Mouse (Mus musculus) liver, embryonic 11.5 days (tissue): ENCODE results near the gene Angptl4. TPM values are rescaled to one million over a fixed set of nuclear protein-coding genes. Genes with fewer than 3 reads are reported as not detected.
"Not testable (repeated sequence)": the region's sequence is repeated elsewhere in the genome, so short reads cannot be mapped to it uniquely, and the experiment has no call there.

Experiments
- ATAC-seq: fragments of 200-750 bp; cut with Nextera tagmentation; replicated peaks from 2 replicates; pipeline ENCODE4 v1.8.0; 2017; ENCODE audit warnings: moderate number of reproducible peaks, mild to moderate bottlenecking, moderate TSS enrichment, moderate library complexity; ENCODE audit not compliant: low FRiP score
- DNase-seq: peaks from one replicate; pipeline ENCODE4 v3.0.0-alpha.2; 2017; ENCODE audit warnings: low spot score
- H3K27ac ChIP-seq: fragments of 300-500 bp; sonication (generic); 2 replicates; pipeline ENCODE4 v1.5.1; 2014; ENCODE audit warnings: mild to moderate bottlenecking, low read depth, low read length, control low read depth
- H3K27me3 ChIP-seq: fragments of 300-500 bp; sonication (generic); replicated peaks from 2 replicates; pipeline ENCODE4 v1.6.1; 2014; ENCODE audit warnings: low read length, mixed read lengths; ENCODE audit not compliant: control insufficient read depth, insufficient read depth
- H3K36me3 ChIP-seq: fragments of 300-500 bp; sonication (generic); 2 replicates; pipeline ENCODE4 v1.6.1; 2014; ENCODE audit warnings: mild to moderate bottlenecking, low read length, moderate library complexity, mixed read lengths; ENCODE audit not compliant: control insufficient read depth, insufficient read depth
- H3K4me1 ChIP-seq: fragments of 300-500 bp; sonication (generic); replicated peaks from 2 replicates; pipeline ENCODE4 v1.6.1; 2014; ENCODE audit warnings: low read length, mixed read lengths; ENCODE audit not compliant: control insufficient read depth, insufficient read depth
- H3K4me2 ChIP-seq: fragments of 300-500 bp; sonication (generic); 2 replicates; pipeline ENCODE4 v1.6.1; 2014; ENCODE audit warnings: mild to moderate bottlenecking, control low read depth, moderate library complexity
- H3K4me3 ChIP-seq: fragments of 300-500 bp; sonication (generic); 2 replicates; pipeline ENCODE4 v1.5.1; 2014; ENCODE audit warnings: low read depth, low read length, control low read depth
- H3K9ac ChIP-seq: fragments of 300-500 bp; sonication (generic); 2 replicates; pipeline ENCODE4 v1.6.1; 2014; ENCODE audit warnings: low read depth, low read length, control low read depth
- H3K9me3 ChIP-seq: fragments of 300-500 bp; sonication (generic); 2 replicates; pipeline ENCODE4 v1.6.1; 2016; ENCODE audit warnings: low read length, inconsistent platforms, mixed read lengths; ENCODE audit not compliant: control insufficient read depth
- WGBS: fragments of 180-500 bp; shearing (Covaris S2); extraction: QIAGEN DNeasy Blood & Tissue Kit; methylation state at CpG from one replicate; pipeline ENCODE4 v1.1.7; 2014; 5-methylcytosine and 5-hydroxymethylcytosine counted together
- polyA plus RNA-seq: library from polyadenylated mRNA; unstranded; fragments of >200 nt; fragmentation: Nextera tagmentation; extraction: Ambion mirVana; gene quantifications from 2 replicates; pipeline ENCODE4 v1.2.1, GENCODE M21; 2014

The Angptl4 gene
- 28.1 and 31.9 TPM in 2 replicates for polyA plus RNA-seq

DNA sequence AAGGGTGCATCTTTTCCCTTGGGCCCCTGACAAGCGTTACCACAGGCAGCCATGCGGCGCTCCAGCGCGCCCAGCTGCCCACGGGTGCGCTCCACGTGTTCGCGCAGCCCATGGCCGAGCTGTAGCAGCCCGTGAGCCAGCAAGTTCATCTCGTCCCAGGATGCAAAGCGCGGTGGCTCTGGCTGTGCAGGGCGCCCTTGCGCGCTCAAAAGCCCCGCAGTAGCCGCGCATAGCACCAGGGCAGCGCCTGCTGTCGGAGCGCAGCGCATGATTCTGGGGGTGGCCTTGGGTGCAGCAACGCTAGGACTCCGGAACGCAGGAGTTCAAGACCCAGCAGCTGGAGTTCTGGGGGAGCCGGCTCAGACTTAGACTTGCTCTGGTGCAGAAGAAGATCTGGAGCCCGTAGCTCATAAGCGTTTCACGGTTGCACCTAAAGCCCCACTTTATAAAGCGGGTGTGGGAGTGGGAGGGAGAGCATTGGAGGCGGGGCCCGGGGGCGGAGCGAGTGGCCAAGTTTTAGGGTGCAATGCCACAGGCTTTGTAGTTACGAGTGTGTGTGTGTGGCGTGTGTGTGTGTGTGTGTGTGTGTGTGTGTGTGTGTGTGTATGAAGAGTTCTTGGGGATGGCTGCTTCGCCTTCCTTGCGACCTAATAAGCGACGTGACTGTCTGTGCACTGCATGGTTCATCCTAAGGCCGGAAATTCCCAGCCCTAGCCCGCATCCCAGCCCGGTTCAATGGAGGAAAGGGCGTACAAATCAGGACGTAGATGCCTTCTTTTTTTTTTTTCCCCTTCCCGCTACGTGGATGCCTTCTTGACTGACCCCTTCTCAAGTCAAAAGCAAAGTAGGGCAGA lies at the start of gene Angptl4:
TSS of gene Angptl4 (minus strand) at position 707 of the 854 bp plus-strand sequence.
- DNase-seq: peak; percentile 77
- Histone ChIP-seq H3K4me1 (peaks cover 30% of the 10 kb centered on the region), H3K9me3 (no peaks in the 10 kb centered on the region), H3K4me3 (peak within 1 kb of the TSS; percentile 67), H3K9ac (peak within 1 kb of the TSS; percentile 83), H3K4me2 (peak within 1 kb of the TSS; percentile 95), H3K27me3 (no peaks in the 10 kb centered on the region), H3K36me3 (peaks cover 12% of the 10 kb centered on the region; the same call in 1 of the 2 replicates), H3K27ac (peak within 1 kb of the TSS; percentile 78)
- WGBS: 2% methylated on average over 50 of the region's 50 CpGs
- ATAC-seq: peak; percentile 89

DNA sequence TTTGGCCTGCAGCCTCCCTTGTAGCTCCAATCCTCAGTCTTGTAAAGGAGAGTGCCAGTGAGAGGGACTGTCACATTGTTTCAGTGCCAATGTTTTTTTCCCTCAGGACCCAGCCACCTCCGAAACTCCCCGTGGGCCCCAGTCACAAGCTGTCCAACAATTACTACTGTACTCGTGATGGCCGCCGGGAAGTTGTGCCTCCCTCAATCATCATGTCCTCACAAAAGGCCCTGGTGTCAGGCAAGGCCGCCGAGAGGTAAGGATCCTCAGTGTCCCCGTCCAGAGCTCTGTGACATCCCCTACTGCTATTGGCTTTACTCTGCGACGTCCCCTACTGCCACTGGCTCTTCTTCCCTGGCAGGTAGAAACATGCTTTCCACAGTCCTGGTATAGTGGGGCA lies 47.9 kb upstream of the Angptl4 start:
- ATAC-seq (no peak), DNase-seq (no peak)
- peaks cover 10% of the 10 kb centered on the region for H3K4me1 ChIP-seq
- no peaks in the 10 kb centered on the region for H3K27me3 ChIP-seq
- no peak overlapping the region for H3K4me2 ChIP-seq
- no peak overlapping the region; the same call in 1 of the 2 replicates for H3K27ac ChIP-seq
- H3K9ac ChIP-seq: no peak overlapping the region
- H3K4me3 ChIP-seq: no peak overlapping the region
- H3K36me3 ChIP-seq: peaks cover 26% of the 10 kb centered on the region
- WGBS: 87% methylated on average over 10 of the region's 10 CpGs
- H3K9me3 ChIP-seq: no peaks in the 10 kb centered on the region

DNA sequence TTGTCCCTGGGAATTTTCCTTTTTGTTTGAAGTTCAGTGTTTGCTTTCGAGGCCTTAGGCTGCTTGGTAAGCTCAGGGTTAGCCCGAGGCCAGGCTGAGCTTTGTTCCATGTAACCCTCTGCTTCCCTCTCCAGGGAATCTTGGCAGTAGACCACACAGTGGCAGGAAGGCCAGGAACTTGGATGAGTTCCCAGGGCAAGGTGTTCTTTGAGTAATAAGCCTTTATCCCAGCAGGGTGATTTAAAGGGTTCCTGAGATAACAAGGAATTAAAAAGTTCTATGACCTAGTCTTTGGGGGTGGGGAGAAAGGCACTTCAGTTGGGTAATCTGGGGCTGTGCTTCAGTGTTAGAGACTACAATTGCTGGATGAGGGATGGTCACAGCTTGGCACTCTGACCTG lies 47.3 kb upstream of the Angptl4 start:
- H3K4me2 ChIP-seq: no peak overlapping the region
- peaks cover 24% of the 10 kb centered on the region for H3K36me3 ChIP-seq
- H3K4me1 ChIP-seq: peaks cover 10% of the 10 kb centered on the region
- DNase-seq (no peak), ATAC-seq (no peak)
- H3K9ac ChIP-seq: peak overlapping the region; percentile 20; the same call in 1 of the 2 replicates
- H3K4me3 ChIP-seq: no peak overlapping the region
- 66% methylated on average over 2 of the region's 2 CpGs for WGBS
- no peaks in the 10 kb centered on the region for H3K27me3 ChIP-seq
- no peak overlapping the region for H3K27ac ChIP-seq
- no peaks in the 10 kb centered on the region for H3K9me3 ChIP-seq

DNA sequence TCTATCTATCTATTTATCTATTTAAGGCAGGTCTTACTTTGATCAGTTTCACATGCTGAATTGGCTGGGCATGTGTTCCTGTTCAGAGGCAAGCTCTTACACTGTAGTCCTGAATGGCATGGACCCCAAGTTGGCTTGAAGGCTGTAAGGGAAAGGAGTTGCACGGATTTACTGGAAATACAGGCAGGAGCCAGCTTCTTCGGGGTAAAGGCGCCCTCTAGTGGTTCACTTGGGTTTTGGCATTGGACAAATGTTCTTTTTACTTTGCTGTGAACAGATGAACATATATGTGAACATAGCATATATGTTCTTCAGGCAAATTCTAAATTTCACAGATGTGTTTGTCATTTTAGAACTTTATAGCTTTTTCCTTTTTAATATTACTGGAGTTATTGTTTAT lies 45.2 kb upstream of the Angptl4 start:
- H3K9me3 ChIP-seq: no peaks in the 10 kb centered on the region
- DNase-seq (peak; percentile 60), ATAC-seq (no peak)
- H3K4me1 ChIP-seq: peaks cover 22% of the 10 kb centered on the region
- no peaks in the 10 kb centered on the region for H3K27me3 ChIP-seq
- WGBS: under 1% methylated on average over 3 of the region's 3 CpGs
- H3K36me3 ChIP-seq: peaks cover 30% of the 10 kb centered on the region
- H3K9ac ChIP-seq: no peak overlapping the region
- H3K4me3 ChIP-seq: no peak overlapping the region
- no peak overlapping the region for H3K27ac ChIP-seq
- H3K4me2 ChIP-seq: no peak overlapping the region

DNA sequence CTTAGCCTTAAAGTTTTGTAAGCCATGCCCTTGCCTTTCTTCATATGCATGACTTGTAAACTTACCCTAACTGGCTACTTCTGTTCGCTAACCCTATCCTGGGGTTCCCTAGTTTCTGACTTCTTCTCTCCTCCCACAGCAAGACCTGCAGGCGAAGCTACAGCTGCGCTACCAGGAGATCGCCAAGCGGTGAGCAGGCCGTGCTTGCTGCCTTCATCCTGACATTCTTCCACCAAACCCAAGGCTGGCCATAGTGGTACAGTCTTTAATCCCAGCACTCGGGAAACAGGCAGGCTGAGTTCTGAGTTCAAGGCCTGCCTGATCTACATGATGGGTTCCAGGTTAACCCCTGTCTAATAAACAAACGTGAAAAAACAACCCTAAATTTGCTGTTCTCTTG lies 43.8 kb upstream of the Angptl4 start:
- no peak for DNase-seq
- H3K27ac ChIP-seq: 0 out of 2 replicates have a peak overlapping the region, but pooled peaks have one; percentile 5
- H3K36me3 ChIP-seq: peaks cover 38% of the 10 kb centered on the region
- H3K4me1 ChIP-seq: peaks cover 22% of the 10 kb centered on the region
- H3K9me3 ChIP-seq: no peaks in the 10 kb centered on the region
- no peak for ATAC-seq
- 74% methylated on average over 8 of the region's 8 CpGs for WGBS
- H3K27me3 ChIP-seq: no peaks in the 10 kb centered on the region
- H3K9ac ChIP-seq: peak overlapping the region; percentile 91
- H3K4me3 ChIP-seq: peak overlapping the region; percentile 75
- H3K4me2 ChIP-seq: peak overlapping the region; percentile 81

GRCm38 (mm10) chr17:33824997-33825330 lies 43.3 kb upstream of the Angptl4 start:
- WGBS: 4% methylated on average over 6 of the region's 6 CpGs

GRCm38 (mm10) chr17:33824084-33824996 lies 42.7 kb upstream of the Angptl4 start, which contains the start of the genes Rps28 and Ndufa7:
Rps28 (minus strand) TSS chr17:33824562.
Ndufa7 (plus strand) TSS chr17:33824572.
- Histone ChIP-seq H3K9me3 (no peaks in the 10 kb centered on the region), H3K27me3 (no peaks in the 10 kb centered on the region), H3K9ac (peak within 1 kb of the TSS; percentile 91), H3K4me2 (peak within 1 kb of the TSS; percentile 84), H3K36me3 (peaks cover 37% of the 10 kb centered on the region), H3K4me3 (peak within 1 kb of the TSS; percentile 75), H3K27ac (peak within 1 kb of the TSS; percentile 77), H3K4me1 (peaks cover 22% of the 10 kb centered on the region)
- under 1% methylated on average over 51 of the region's 51 CpGs for WGBS
- peak; percentile 87 for ATAC-seq
- DNase-seq: peak; percentile 94

More at GRCm38 (mm10) chr17:33824997-33825330, 43.3 kb upstream of the Angptl4 start:
- Histone ChIP-seq H3K4me3 (peak overlapping the region; percentile 75), H3K9ac (peak overlapping the region; percentile 91), H3K4me1 (peaks cover 22% of the 10 kb centered on the region), H3K27ac (peak overlapping the region; percentile 75; the same call in 1 of the 2 replicates), H3K36me3 (peaks cover 37% of the 10 kb centered on the region), H3K4me2 (peak overlapping the region; percentile 81)
- not testable (repeated sequence) for DNase-seq, ATAC-seq, H3K9me3 ChIP-seq, H3K27me3 ChIP-seq

- not testable (repeated sequence) for ATAC-seq, H3K9me3 ChIP-seq, DNase-seq, H3K27me3 ChIP-seq
- Histone ChIP-seq H3K9ac (peak overlapping the region; percentile 91), H3K36me3 (peaks cover 41% of the 10 kb centered on the region), H3K4me2 (peak overlapping the region; percentile 84), H3K27ac (peak overlapping the region; percentile 77), H3K4me1 (peaks cover 31% of the 10 kb centered on the region), H3K4me3 (peak overlapping the region; percentile 75)
- WGBS: 64% methylated on average over 8 of the region's 8 CpGs
Observed at GRCm38 (mm10) chr17:33823171-33823570, 41.5 kb upstream of the Angptl4 start.
